Mouse (Mus musculus): ENCODE data around the gene Gpr182. TPM values are rescaled to one million over a fixed set of nuclear protein-coding genes. Genes with fewer than 3 reads are reported as not detected.

Gpr182 gene
- polyA plus RNA-seq (2012; rRNA removed): 8.2 and 9.1 TPM in 2 replicates

DNA sequence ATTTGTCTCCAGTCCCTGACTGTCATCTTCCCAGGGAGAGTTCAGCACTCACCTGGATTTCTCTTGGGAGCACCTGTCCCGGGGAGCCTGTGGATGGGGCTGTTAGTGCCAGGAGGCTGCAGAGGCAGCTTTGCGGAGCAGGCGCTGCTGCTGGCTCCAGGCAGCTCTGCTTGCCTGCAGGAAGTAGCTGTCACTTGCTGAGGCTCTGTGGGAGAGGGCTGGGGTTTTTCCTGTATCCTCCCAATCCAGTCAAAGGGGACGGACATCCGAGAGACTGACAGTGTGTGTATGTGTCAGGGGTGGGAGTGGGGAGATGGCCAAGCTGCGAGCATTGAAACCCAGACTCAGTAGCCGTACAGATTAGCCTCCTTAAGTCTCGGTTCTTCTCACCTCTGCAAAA, at the start of gene Gpr182:
Gene Gpr182 (minus strand): TSS at position 185 of the 400 bp plus-strand sequence.

DNA sequence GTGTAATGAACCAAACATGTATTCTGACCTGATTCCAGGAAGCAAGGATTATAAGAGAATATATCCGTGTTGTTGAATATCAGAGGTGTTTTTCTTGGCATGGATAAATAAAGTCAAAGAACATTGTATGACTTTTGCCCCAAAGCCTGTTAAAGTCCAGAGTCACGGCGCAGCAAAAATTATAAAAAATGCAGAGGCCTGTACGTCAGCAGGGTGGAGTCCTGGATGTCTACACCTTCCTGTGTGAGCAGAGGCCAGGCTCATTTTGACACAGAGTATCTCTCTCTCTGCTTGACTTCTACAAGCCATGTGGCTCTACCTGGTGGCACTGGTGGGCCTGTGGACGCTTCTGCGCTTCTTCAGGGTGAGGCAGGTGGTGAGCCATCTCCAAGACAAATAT, 49.4 kb upstream of the Gpr182 start, which contains the start of gene Rdh16:
Gene Rdh16 (plus strand): TSS at position 262 of the 400 bp plus-strand sequence.

GRCm38 (mm10) chr10:127776011-127776410, 24.5 kb upstream of the Gpr182 start, which contains the start of gene Rdh9:
Gene Rdh9, plus strand, starts transcription at chr10:127776386.

GRCm38 (mm10) chr10:127759181-127760110, 7.9 kb upstream of the Gpr182 start, which contains the start of the genes Rdh1 and Rdh16f1:
Gene Rdh1, plus strand, starts transcription at chr10:127759721.
Gene Rdh16f1, plus strand, starts transcription at chr10:127759787.

GRCm38 (mm10) chr10:127739083-127739660, 12.4 kb downstream of the Gpr182 start, which contains the start of gene Zbtb39:
Gene Zbtb39, plus strand, starts transcription at chr10:127739538.

DNA sequence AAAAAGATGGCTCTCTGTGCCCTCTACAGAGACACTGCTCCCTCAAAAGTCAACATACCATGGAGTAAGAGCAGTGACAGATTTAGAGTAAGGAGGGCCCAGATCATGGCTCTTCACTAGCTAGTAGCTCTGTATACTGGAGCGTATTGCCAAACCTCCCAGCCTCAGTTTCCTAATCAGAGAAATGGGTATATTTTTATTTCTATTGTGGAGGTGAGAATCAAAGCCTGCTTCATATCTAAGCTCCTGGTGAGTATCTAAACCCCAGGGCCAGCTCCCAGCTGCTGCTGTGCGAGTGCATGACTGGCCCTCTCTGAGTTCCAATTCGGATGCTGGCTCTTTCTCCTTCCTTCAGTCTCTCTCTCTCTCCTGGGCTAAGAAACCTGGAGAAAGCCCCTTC, 27.4 kb downstream of the Gpr182 start, which contains the start of gene Tac2:
Gene Tac2 (plus strand): TSS at position 301 of the 400 bp plus-strand sequence.

GRCm38 (mm10) chr10:127704766-127705220, 46.7 kb downstream of the Gpr182 start, which contains the start of gene Myo1a:
Gene Myo1a, plus strand, starts transcription at chr10:127705170.

Other genes with a start within 250 kb of the Gpr182 start
- gene Ndufa4l2, start 236.8 kb downstream of the Gpr182 start, polyA plus RNA-seq (2012; rRNA removed): 1.8 and 2.2 TPM in 2 replicates
- gene Shmt2, start 229.3 kb downstream of the Gpr182 start, polyA plus RNA-seq (2012; rRNA removed): 83.1 and 90.5 TPM in 2 replicates
- gene Nxph4, start 217.2 kb downstream of the Gpr182 start, polyA plus RNA-seq (2012; rRNA removed): not detected in 2 replicates
- 17.1 and 18.2 TPM in 2 replicates for gene Lrp1, start 130.6 kb downstream of the Gpr182 start, polyA plus RNA-seq (2012; rRNA removed)
- gene Stat6, start 108.7 kb downstream of the Gpr182 start, polyA plus RNA-seq (2012; rRNA removed): 9.8 and 11.0 TPM in 2 replicates
- 5.7 and 6.6 TPM in 2 replicates for gene Nemp1, start 84.8 kb downstream of the Gpr182 start, polyA plus RNA-seq (2012; rRNA removed)
- 3.7 and 3.8 TPM in 2 replicates for gene Nab2, start 83.2 kb downstream of the Gpr182 start, polyA plus RNA-seq (2012; rRNA removed)
- 0.22 and 0.26 TPM in 2 replicates for gene Myo1a, start 46.6 kb downstream of the Gpr182 start, polyA plus RNA-seq (2012; rRNA removed)
- 19.2 and 23.8 TPM in 2 replicates for gene Tac2, start 27.3 kb downstream of the Gpr182 start, polyA plus RNA-seq (2012; rRNA removed)
- gene Zbtb39, start 12.2 kb downstream of the Gpr182 start, polyA plus RNA-seq (2012; rRNA removed): 2.1 and 2.3 TPM in 2 replicates
- 0.12 and 0.14 TPM in 2 replicates for gene Rdh1, start 8.0 kb upstream of the Gpr182 start, polyA plus RNA-seq (2012; rRNA removed)
- gene Rdh16f1, start 8.1 kb upstream of the Gpr182 start, polyA plus RNA-seq (2012; rRNA removed): 0.06 and 0.10 TPM in 2 replicates
- gene Rdh9, start 24.7 kb upstream of the Gpr182 start, polyA plus RNA-seq (2012; rRNA removed): 0.02 and 0.05 TPM in 2 replicates
- 0.01 and 0.02 TPM in 2 replicates for gene Rdh16, start 49.4 kb upstream of the Gpr182 start, polyA plus RNA-seq (2012; rRNA removed)
- gene Rdh19, start 98.2 kb upstream of the Gpr182 start, polyA plus RNA-seq (2012; rRNA removed): 0.02 and 0.05 TPM in 2 replicates
- gene Rdh16f2, start 114.7 kb upstream of the Gpr182 start, polyA plus RNA-seq (2012; rRNA removed): 0.09 and 0.12 TPM in 2 replicates
- gene Rdh7, start 137.1 kb upstream of the Gpr182 start, polyA plus RNA-seq (2012; rRNA removed): 1.0 and 1.3 TPM in 2 replicates
- 0.02 TPM in 1 of 2 replicates, not detected in the other for gene Sdr9c7, start 146.8 kb upstream of the Gpr182 start, polyA plus RNA-seq (2012; rRNA removed)